Mouse (Mus musculus) erythroblast, embryonic 14.5 days (primary cell): ENCODE data around the gene Sirt6. TPM values are rescaled to one million over a fixed set of nuclear protein-coding genes. Genes with fewer than 3 reads are reported as not detected.

Experiments used
- H3K27me3 ChIP-seq: 2 replicates; pipeline ENCODE4 v1.6.1; 2012; ENCODE audit warnings: inconsistent platforms; ENCODE audit not compliant: control insufficient read depth
- H3K36me3 ChIP-seq: 2 replicates; pipeline ENCODE4 v1.6.1; 2012; ENCODE audit warnings: mild to moderate bottlenecking, inconsistent platforms; ENCODE audit not compliant: control insufficient read depth
- H3K4me1 ChIP-seq: 2 replicates; pipeline ENCODE4 v1.6.1; 2012; ENCODE audit warnings: inconsistent platforms; ENCODE audit not compliant: control insufficient read depth
- H3K4me3 ChIP-seq: replicated peaks from 2 replicates; pipeline ENCODE3; 2012; ENCODE audit warnings: moderate library complexity, mild to moderate bottlenecking, inconsistent platforms
- H3K9me3 ChIP-seq: 2 replicates; pipeline ENCODE4 v1.6.1; 2012; ENCODE audit warnings: low read length, inconsistent platforms, mixed read lengths; ENCODE audit not compliant: control insufficient read depth
- GATA1 ChIP-seq: IDR thresholded peaks from 2 replicates; pipeline ENCODE4 v1.6.1; 2012; ENCODE audit warnings: low read length, inconsistent platforms, mixed read lengths
- TAL1 ChIP-seq: IDR thresholded peaks from 3 replicates; pipeline ENCODE4 v1.6.1; 2012; ENCODE audit warnings: low read length, inconsistent platforms, mixed read lengths
- polyA plus RNA-seq: library from polyadenylated mRNA; stranded (reverse); fragments of >175 nt; gene quantifications from 2 replicates; pipeline ENCODE4 v1.2.3, GENCODE M21; 2012

The Sirt6 gene
- polyA plus RNA-seq, 1 experiment, result 6.6 TPM

- H3K4me3 ChIP-seq, result no peak overlapping the region
- peaks cover 3% of the 10 kb centered on the region; the same call in 1 of the 2 replicates for H3K36me3 ChIP-seq
- peaks cover 13% of the 10 kb centered on the region for H3K27me3 ChIP-seq
- peaks cover 2% of the 10 kb centered on the region for H3K4me1 ChIP-seq
- no peak for TF ChIP-seq TAL1
- no peaks in the 10 kb centered on the region for H3K9me3 ChIP-seq
Measured at GRCm38 (mm10) chr10:81588739-81589138, 38.9 kb downstream of the Sirt6 start.

- Histone ChIP-seq H3K9me3 (no peaks in the 10 kb centered on the region), H3K27me3 (peaks cover 47% of the 10 kb centered on the region), H3K36me3 (peaks cover 3% of the 10 kb centered on the region; the same call in 1 of the 2 replicates), H3K4me1 (peaks cover 4% of the 10 kb centered on the region), H3K4me3 (no peak overlapping the region)
- no peak for TF ChIP-seq TAL1
- no peak for TF ChIP-seq GATA1
Measured at GRCm38 (mm10) chr10:81583347-81583746, 44.2 kb downstream of the Sirt6 start.

DNA sequence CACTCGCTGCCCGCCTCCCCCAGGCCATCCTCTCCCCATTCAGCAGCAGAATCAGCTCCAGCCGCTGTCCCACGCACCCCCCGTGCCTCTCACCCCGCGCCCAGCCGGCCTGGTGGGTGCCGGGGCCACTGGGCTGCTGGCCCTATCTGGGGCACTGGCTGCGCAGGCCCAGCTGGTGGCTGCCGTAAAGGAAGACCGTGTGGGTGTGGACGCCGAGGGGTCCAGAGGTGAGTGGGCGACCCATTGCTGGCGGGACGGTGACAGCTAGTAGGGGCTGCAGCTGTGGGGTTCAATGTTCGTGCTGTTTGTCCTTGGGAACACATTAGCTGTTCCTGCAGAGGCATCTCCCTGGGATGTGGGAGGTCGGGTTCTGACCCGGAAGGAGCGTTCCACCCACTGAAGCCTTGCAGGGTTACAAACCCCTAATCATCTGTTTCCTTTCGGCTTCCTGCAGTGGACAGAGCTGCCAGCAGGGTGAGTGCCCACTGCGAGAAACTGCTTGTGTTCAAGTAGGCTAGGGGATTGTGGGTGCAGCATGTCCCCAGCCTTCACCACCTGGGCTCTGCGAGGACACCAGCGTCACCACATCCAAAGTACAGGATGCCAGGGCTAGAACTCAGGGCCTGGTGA lies 47.0 kb downstream of the Sirt6 start:
- H3K4me1 ChIP-seq, result peaks cover 13% of the 10 kb centered on the region
- no peak for TF ChIP-seq GATA1
- no peak for TF ChIP-seq TAL1
- no peaks in the 10 kb centered on the region; the same call in 1 of the 2 replicates for H3K36me3 ChIP-seq
- no peak overlapping the region for H3K4me3 ChIP-seq
- no peaks in the 10 kb centered on the region for H3K9me3 ChIP-seq
- peaks cover 63% of the 10 kb centered on the region for H3K27me3 ChIP-seq

DNA sequence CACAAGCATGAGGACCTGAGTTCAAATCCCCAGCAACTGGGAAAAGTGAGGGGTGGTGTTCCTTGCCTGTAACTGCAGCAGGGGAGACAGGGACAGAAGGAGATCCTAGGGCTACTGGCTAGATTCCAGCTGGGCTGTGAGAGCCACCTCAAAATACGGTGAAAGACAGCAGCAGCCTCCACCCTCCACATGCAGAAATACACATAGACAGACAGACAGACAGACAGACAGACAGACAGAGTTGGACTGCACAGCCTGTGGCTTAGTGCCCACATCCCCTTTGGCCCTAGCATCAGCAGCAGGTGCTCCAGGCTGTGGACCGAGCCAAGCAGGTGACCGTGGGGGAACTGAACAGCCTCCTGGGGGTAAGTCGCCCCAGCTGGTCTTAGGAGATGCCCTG lies 47.6 kb downstream of the Sirt6 start:
- peaks cover 19% of the 10 kb centered on the region for H3K4me1 ChIP-seq
- H3K9me3 ChIP-seq, result no peaks in the 10 kb centered on the region
- TF ChIP-seq GATA1 (no peak), TAL1 (no peak)
- H3K27me3 ChIP-seq, result peaks cover 69% of the 10 kb centered on the region
- no peaks in the 10 kb centered on the region; the same call in 1 of the 2 replicates for H3K36me3 ChIP-seq
- no peak overlapping the region for H3K4me3 ChIP-seq

- Histone ChIP-seq H3K4me1 (peaks cover 60% of the 10 kb centered on the region), H3K27me3 (peaks cover 65% of the 10 kb centered on the region), H3K4me3 (peak overlapping the region; percentile 50), H3K9me3 (no peaks in the 10 kb centered on the region), H3K36me3 (no peaks in the 10 kb centered on the region; the same call in 1 of the 2 replicates)
- no peak for TF ChIP-seq TAL1
- no peak for TF ChIP-seq GATA1
Measured at GRCm38 (mm10) chr10:81575695-81576094, 51.9 kb downstream of the Sirt6 start.

GRCm38 (mm10) chr10:81575208-81575631 lies 52.4 kb downstream of the Sirt6 start:
- peaks cover 61% of the 10 kb centered on the region for H3K27me3 ChIP-seq
- H3K4me3 ChIP-seq, result peak overlapping the region; percentile 50
- H3K36me3 ChIP-seq, result no peaks in the 10 kb centered on the region; the same call in 1 of the 2 replicates
- no peaks in the 10 kb centered on the region for H3K9me3 ChIP-seq
- TF ChIP-seq TAL1, result no peak
- TF ChIP-seq GATA1, result no peak
- H3K4me1 ChIP-seq, result peaks cover 63% of the 10 kb centered on the region

GRCm38 (mm10) chr10:81574081-81575056 lies 53.2 kb downstream of the Sirt6 start, which contains the start of gene Tle2:
TSS of gene Tle2 (plus strand) at chr10:81574561.
- H3K27me3 ChIP-seq, result peaks cover 59% of the 10 kb centered on the region
- no peaks in the 10 kb centered on the region for H3K9me3 ChIP-seq
- no peak for TF ChIP-seq GATA1
- TF ChIP-seq TAL1, result no peak
- H3K4me3 ChIP-seq, result peak within 1 kb of the TSS; percentile 50
- no peaks in the 10 kb centered on the region; the same call in 1 of the 2 replicates for H3K36me3 ChIP-seq
- H3K4me1 ChIP-seq, result peaks cover 71% of the 10 kb centered on the region

- Histone ChIP-seq H3K9me3 (no peaks in the 10 kb centered on the region), H3K36me3 (no peaks in the 10 kb centered on the region; the same call in 1 of the 2 replicates), H3K27me3 (peaks cover 65% of the 10 kb centered on the region), H3K4me1 (peaks cover 81% of the 10 kb centered on the region), H3K4me3 (peak overlapping the region; percentile 76)
- TF ChIP-seq GATA1 (no peak), TAL1 (no peak)
Measured at GRCm38 (mm10) chr10:81572975-81573374, 54.6 kb downstream of the Sirt6 start.
